Mouse (Mus musculus) cerebellum, adult 9-10 months (tissue): Measurements from ENCODE around the gene Ankrd27.
"Not testable (repeated sequence)": the region's sequence is repeated elsewhere in the genome, so short reads cannot be mapped to it uniquely, and the experiment has no call there.

Experiments used
- DNase-seq: peaks from one replicate; pipeline ENCODE4 v3.0.0; 2022

The Ankrd27 gene

GRCm38 (mm10) chr7:35586055-35586905 is at the start of gene Ankrd27:
Gene Ankrd27 (plus strand): TSS chr7:35586244.
- peak; percentile 97 for DNase-seq

GRCm38 (mm10) chr7:35537562-35537961 is 48.5 kb upstream of the Ankrd27 start, which contains the start of gene Tdrd12:
Gene Tdrd12 (minus strand): TSS chr7:35537745.
- DNase-seq, result no peak

GRCm38 (mm10) chr7:35545881-35546280 is 40.2 kb upstream of the Ankrd27 start:
- DNase-seq, result peak; percentile 62

GRCm38 (mm10) chr7:35553751-35554604 is 32.1 kb upstream of the Ankrd27 start:
- DNase-seq, result peak; percentile 51

- DNase-seq, result peak; percentile 69
Measured at GRCm38 (mm10) chr7:35554605-35555175, 31.4 kb upstream of the Ankrd27 start.

- peak; percentile 84 for DNase-seq
Measured at GRCm38 (mm10) chr7:35555224-35556204, 30.5 kb upstream of the Ankrd27 start.

- DNase-seq, result no peak
Measured at GRCm38 (mm10) chr7:35556205-35556603, 29.8 kb upstream of the Ankrd27 start, which contains the start of gene Nudt19. Gene Nudt19 (minus strand): TSS chr7:35556304.

GRCm38 (mm10) chr7:35556905-35557304 is 29.1 kb upstream of the Ankrd27 start:
- peak; percentile 29 for DNase-seq

GRCm38 (mm10) chr7:35557577-35557976 is 28.5 kb upstream of the Ankrd27 start:
- DNase-seq, result no peak

- no peak for DNase-seq
Measured at GRCm38 (mm10) chr7:35558681-35559080, 27.4 kb upstream of the Ankrd27 start.

GRCm38 (mm10) chr7:35559838-35560237 is 26.2 kb upstream of the Ankrd27 start:
- DNase-seq, result no peak

GRCm38 (mm10) chr7:35563071-35563470 is 23.0 kb upstream of the Ankrd27 start:
- DNase-seq, result no peak

- no peak for DNase-seq
Measured at GRCm38 (mm10) chr7:35564067-35564865, 21.8 kb upstream of the Ankrd27 start.

GRCm38 (mm10) chr7:35564872-35565271 is 21.2 kb upstream of the Ankrd27 start:
- DNase-seq, result not testable (repeated sequence)

GRCm38 (mm10) chr7:35565965-35566364 is 20.1 kb upstream of the Ankrd27 start:
- not testable (repeated sequence) for DNase-seq

GRCm38 (mm10) chr7:35569724-35570123 is 16.3 kb upstream of the Ankrd27 start:
- DNase-seq, result not testable (repeated sequence)

GRCm38 (mm10) chr7:35570883-35571282 is 15.2 kb upstream of the Ankrd27 start:
- not testable (repeated sequence) for DNase-seq

GRCm38 (mm10) chr7:35579849-35580248 is 6.2 kb upstream of the Ankrd27 start:
- DNase-seq, result no peak

- no peak for DNase-seq
Measured at GRCm38 (mm10) chr7:35582719-35583118, 3.3 kb upstream of the Ankrd27 start.

GRCm38 (mm10) chr7:35583476-35584025 is 2.5 kb upstream of the Ankrd27 start:
- no peak for DNase-seq
